Mouse (Mus musculus) adrenal gland, adult 8-10 months (tissue): ENCODE measurements around the gene Agbl4. TPM values are rescaled to one million over a fixed set of nuclear protein-coding genes. Genes with fewer than 3 reads are reported as not detected.
"Not testable (repeated sequence)": the region's sequence is repeated elsewhere in the genome, so short reads cannot be mapped to it uniquely, and the experiment has no call there.

Experiments
- DNase-seq: peaks from one replicate; pipeline ENCODE4 v3.0.0; 2022
- total RNA-seq, 4 experiments: library from RNA; stranded (reverse); gene quantifications; 2 replicates each; pipeline ENCODE4 v1.2.4; 2022

Agbl4 gene
- total RNA-seq, 4 experiments from 2014 or later, result 1.0 to 2.5 (median 2.4) TPM

DNA sequence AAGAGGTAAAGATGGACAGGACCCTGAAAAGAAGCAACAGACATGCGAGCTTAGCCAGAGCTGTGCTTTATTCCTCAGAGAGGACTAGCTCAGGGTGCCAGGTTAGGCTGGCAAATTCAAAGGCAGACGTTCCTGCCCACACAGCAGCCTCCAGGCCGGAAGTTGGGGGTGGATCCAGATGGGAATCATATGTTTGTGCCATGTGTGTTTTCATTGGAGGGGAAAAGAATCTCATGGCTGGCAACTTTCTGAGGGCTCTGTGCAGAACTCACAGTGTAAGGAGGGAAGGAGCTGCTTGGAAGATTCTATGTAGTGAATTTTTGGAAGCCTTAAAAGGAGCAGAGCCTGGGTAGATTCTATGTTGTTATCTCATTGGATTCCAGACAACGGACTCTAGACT is 519.1 kb downstream of the Agbl4 start:
- no peak for DNase-seq

- DNase-seq, result no peak
Observed at GRCm38 (mm10) chr4:110921013-110921412, 523.6 kb downstream of the Agbl4 start.

DNA sequence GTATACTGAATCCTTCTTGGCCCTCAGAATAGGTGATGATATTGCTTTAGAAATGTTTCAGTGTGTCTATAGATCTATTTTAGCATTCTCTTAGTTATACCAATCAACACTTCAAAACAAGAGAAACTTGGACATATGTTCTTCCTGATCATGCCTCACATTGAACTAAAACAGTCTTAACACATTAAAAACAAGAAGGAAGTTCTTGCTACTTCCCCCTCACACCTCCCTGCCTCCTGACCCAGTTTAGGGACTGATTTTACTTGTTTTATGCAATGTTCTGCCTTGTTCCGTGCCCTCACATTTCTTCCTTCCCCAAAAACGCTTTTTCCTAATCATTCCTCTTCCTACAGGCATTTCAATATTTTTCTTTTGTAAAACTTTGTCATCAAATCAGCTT is 604.2 kb downstream of the Agbl4 start:
- no peak for DNase-seq

GRCm38 (mm10) chr4:111004719-111005479 is 607.4 kb downstream of the Agbl4 start:
- DNase-seq, result no peak

- no peak for DNase-seq
Observed at GRCm38 (mm10) chr4:111019376-111019775, 621.9 kb downstream of the Agbl4 start.

GRCm38 (mm10) chr4:111067330-111067729 is 669.9 kb downstream of the Agbl4 start:
- DNase-seq, result no peak

DNA sequence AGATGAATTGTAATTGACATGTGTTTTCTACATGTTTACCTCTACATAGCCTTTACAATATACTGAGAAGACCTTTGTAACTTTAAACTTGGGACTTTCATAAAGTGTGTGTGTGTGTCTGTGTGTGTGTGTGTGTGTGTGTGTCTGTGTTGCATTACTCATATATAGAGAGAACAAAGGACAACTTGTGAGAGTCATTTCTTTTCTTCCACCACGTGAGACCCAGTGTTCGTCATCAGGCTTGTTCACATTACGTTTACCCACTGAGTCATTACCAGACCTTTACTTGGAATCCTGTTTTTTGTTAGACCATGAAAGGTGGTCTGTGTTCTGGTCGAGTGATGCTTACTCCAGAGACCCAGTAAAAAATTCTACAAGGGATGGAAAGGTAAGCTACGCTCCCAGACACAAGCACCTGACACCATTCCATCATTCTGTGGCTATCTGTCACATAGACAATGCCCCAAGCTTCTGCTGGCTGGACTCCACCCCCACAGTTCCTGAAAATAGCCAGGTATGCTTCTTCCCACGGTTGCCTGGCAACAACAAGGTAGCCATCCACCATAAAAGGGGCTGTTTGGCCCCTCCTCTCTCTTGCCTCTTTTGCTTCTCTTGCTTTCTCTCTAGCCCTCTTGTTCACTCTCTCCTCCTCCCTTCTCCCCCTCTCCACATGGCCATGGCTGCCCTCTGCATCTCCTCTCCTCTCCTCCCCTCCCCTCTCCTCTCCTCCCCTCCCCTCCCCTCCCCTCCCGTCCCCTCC is 676.5 kb downstream of the Agbl4 start:
- no peak for DNase-seq

- DNase-seq, result no peak
Observed at GRCm38 (mm10) chr4:111074701-111075154, 677.3 kb downstream of the Agbl4 start.

DNA sequence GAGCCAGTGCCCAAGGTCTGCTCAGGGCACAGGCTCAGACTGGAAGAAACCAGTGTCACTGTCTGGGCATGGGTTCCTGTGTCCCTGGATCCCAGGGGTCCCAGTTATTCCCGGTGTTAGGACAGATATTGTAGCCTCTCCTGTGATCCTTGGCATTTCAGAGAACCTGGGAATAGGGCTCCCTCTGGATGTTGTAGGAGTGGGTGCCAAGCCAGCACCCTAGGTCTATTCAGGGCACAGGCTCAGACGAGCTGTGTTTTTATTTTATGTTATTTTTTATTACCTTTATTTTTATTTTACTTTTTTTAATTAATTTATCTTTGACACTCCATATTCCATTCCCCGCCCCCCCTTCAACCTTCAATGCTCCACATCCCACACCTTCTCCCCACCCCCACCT is 680.3 kb downstream of the Agbl4 start:
- no peak for DNase-seq

DNA sequence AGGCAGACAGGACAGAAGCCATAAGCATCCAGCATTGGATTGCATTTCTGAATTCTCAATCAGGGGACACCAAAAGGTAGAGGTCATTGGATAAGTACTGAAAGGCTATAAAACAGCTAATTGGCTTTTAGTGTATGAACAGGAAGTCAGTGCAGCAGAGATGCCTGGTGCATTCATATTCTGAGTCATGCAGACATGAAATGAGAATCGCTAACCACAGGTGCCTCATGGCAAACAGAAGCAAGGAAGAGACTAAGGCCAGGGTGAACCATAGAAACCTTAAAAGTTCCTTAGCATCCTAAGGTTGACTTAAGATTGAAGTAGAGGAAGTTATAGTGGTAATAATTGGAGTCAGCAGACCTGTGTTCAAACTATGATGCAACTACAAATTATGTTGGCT is 687.9 kb downstream of the Agbl4 start:
- DNase-seq, result no peak

DNA sequence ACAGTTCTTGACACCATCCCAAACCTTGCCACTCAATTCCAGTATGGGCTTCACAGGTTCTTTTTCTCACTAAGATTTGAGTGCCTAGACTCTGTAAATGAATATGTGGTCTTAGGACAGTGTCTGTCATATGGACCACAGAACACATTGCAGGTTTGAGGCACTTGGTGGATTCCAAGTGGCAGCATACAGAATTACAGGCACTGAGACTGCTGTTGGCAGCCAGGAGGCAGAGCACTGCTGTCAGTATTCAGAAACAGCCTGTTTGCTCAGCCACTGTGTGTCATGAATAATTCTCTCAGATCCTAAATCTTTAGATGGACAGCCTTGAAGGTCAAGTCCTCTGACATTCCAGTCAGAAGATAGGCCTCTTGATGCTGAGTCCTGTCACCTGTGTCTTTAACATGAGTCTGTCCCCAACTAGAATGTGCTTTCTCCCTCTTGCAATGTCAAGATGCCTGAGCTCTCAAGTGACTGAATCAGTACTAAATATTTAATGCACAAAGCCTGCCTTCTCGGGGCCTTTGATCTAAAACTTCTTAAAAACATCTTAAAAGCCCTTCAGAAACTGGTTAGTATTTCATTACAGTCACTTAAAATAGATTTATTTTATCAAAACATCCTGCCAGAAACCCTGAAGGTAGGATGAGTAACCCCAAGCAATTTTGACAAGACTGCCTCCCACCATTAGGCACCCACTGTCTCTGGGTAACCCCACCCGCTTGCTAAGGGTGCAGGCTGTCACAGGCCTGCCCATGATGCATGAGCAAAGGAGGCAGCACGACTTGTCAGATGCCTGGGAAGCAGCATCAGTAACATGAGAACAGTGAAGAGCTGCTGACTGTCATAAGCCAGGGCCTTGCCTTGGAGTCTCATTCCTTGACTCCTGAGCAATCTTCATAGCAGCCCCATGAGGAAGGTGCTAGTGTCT is 739.0 kb downstream of the Agbl4 start:
- DNase-seq, result no peak

DNA sequence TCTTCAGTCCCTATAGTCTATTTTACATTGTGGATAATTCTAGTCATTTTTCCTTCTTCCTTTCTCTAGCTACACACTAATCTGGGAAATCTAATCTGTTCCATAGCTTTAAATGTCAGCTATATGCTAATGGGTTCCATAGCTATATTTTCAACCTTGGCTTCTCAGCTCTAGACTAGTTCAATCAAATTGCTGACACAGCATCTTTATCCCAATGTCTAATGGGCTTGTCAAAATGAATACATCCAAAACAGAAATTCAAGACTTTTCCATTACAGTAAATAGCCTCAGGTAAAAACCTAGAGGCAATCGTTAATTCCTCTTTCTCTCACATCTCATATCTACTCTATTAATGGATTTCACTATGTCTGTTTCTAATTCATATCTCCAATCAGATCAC is 750.3 kb downstream of the Agbl4 start:
- DNase-seq, result no peak

- DNase-seq, result no peak
Observed at GRCm38 (mm10) chr4:111155859-111156258, 758.4 kb downstream of the Agbl4 start.

DNA sequence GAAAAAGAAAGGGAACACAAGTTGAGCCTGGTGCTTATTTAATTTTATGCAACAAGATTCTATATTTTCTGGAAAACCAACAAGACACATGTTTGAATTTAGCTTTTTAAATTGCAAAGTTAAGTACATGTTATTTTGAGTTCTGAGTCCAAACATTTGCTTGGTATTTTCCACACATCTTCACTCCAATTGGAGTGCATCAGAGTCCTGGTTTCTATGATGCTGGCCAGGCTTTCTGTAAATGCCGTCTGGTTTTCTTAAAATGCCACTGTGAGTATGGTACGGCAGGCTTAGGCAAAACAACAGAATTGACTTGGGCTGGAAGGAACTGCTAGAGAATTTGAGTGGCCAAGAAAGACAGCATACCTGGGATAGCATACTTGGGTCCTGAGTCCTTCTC is 784.0 kb downstream of the Agbl4 start:
- no peak for DNase-seq

DNA sequence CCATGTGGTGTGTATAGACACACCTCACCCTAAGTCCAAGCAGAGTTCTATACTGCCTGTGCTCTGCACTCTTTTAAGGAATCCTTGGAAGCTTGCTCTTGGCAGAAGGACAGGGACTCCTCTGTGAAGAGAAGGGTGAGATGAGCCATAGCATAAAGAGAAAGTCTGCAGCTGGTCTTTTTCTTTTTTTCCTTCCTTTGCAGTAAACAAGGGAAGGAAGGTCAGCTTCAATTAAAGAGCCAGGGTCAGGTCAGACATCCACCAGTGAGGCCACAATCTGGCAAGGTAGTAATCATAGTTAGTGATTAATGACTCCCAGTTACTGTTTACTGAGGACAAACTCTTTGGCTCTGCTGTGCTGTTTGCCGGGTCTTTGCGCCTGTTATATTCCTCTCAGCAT is 802.6 kb downstream of the Agbl4 start:
- DNase-seq, result no peak

DNA sequence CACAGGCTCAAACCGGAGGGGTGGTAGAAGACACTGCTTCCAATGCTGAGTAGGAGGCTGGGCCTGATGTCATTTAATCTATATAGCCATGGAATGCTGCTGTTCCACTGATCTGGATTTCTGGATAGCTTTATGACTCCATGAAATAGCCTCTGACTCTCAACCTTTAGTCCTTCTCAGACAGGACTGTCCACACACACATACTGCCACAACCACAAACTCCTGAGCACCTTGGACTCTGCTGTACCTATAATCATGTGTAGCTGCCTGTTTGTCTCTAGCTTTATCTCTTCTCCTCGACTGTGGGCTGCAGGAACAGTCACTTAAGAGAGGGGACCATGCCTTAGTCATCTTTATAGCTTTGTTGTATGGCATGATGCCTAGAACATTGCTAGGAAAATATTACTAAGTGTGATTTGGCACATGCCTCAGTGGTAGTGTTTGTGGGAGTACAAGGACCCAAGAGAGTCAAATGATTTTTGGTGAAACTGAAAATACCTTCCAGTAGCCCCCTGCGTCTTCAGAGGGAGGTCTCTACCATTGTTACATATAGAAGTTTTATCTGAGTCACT is 817.8 kb downstream of the Agbl4 start:
- no peak for DNase-seq

- DNase-seq, result not testable (repeated sequence)
Observed at GRCm38 (mm10) chr4:111219030-111219429, 821.6 kb downstream of the Agbl4 start.

GRCm38 (mm10) chr4:111219543-111219942 is 822.1 kb downstream of the Agbl4 start:
- not testable (repeated sequence) for DNase-seq

DNA sequence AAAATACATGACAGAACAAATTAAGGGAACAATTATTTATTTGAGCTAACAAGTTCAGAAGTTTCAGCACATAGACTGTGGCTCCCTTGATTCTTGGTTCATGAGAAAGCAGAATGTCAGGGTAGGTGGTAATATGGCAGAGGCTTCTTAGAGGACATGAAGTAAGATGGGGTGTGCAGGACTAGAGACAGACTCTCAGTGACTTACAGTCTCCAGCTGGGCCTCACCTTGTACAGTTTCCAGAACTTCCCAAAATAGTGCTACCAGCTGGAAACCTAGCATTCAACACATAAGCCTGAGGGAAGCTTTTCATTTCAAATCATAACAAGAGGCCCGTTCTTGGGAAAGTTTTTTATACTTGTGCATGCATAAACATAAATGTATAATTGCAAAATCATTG is 836.4 kb downstream of the Agbl4 start:
- DNase-seq, result no peak

- no peak for DNase-seq
Observed at GRCm38 (mm10) chr4:111251917-111252316, 854.5 kb downstream of the Agbl4 start.

DNA sequence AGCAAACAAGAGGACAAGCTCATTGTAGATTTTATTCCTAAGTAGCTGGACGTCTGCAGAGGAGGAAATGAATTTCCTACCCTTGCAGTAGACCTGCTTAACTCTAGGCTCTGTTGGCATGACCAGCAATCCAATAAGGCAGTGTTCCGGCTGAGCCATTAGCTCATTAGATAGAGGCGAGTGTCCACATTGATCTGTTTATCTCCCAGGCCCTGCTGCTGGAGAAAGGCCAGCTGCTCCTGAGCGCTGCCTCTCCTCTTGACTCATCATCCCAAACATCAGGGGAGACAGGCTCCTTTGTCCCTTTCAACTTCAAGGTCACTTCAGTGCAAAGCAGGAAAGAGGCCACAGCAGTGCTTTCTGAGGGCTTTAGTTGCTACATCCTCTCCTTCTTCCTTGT is 858.0 kb downstream of the Agbl4 start:
- peak; percentile 41 for DNase-seq

DNA sequence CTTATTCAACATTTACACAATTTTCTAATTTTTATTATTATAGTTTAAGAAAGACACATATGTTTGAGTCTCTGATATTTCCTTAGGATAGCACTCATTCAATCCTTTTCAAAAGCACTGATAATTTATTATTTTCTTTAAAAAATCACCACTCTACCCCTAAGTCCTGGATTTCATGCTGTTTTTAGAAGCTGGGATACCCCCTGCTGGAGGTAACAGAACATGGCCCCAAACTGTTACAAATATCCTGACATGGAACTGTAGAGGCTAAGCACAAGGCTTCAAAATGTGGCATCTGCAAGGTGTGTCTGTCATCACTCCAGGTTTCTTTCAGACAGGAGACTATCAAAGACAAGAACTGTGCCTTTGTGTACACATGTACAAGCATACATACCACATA is 859.5 kb downstream of the Agbl4 start:
- DNase-seq, result no peak
